Mouse (Mus musculus) ES-E14 (cell line): ENCODE measurements around the gene Hipk2. TPM values are rescaled to one million over a fixed set of nuclear protein-coding genes. Genes with fewer than 3 reads are reported as not detected.

Experiments
- DNase-seq: peaks from one replicate; pipeline ENCODE4 v3.0.0-alpha.2; 2013; ENCODE audit warnings: low read depth, low spot score
- H3K27ac ChIP-seq: 2 replicates; pipeline ENCODE4 v1.5.1; 2012; ENCODE audit warnings: low read depth, mild to moderate bottlenecking, low read length, moderate library complexity, mixed read lengths; ENCODE audit not compliant: poor library complexity, insufficient read depth, severe bottlenecking
- H3K36me3 ChIP-seq: 2 replicates; pipeline ENCODE4 v1.6.1; 2012; ENCODE audit warnings: mild to moderate bottlenecking, low read length, moderate library complexity, mixed read lengths; ENCODE audit not compliant: control insufficient read depth, poor library complexity, insufficient read depth, severe bottlenecking
- H3K4me1 ChIP-seq, 2 experiments: fragments of 150-350 bp in 1 of 2; sonication (generic) in 1 of 2; 2 replicates each; pipeline ENCODE4 v1.6.1; 2012; ENCODE audit warnings: low read length in 2 of 2, mild to moderate bottlenecking in 1 of 2, mixed read lengths in 1 of 2; ENCODE audit not compliant: control insufficient read depth in 2 of 2, insufficient read depth in 2 of 2, poor library complexity in 1 of 2
- H3K4me3 ChIP-seq, 2 experiments: fragments of 150-350 bp in 1 of 2; sonication (generic) in 1 of 2; 2 replicates each; pipeline ENCODE4 v1.5.1; 2012; ENCODE audit warnings: low read length in 2 of 2, low read depth in 1 of 2, mild to moderate bottlenecking in 1 of 2, mixed read lengths in 1 of 2; ENCODE audit not compliant: insufficient read depth in 1 of 2, poor library complexity in 1 of 2, severe bottlenecking in 1 of 2
- H3K9ac ChIP-seq: 2 replicates; pipeline ENCODE4 v1.6.1; 2012; ENCODE audit warnings: low read depth, mild to moderate bottlenecking, low read length, mixed read lengths; ENCODE audit not compliant: poor library complexity, insufficient read depth, severe bottlenecking
- H3K9me3 ChIP-seq: fragments of 150-350 bp; sonication (generic); 2 replicates; pipeline ENCODE4 v1.6.1; 2012; ENCODE audit warnings: low read depth, mild to moderate bottlenecking, low read length; ENCODE audit not compliant: control insufficient read depth, insufficient read depth
- CHD2 ChIP-seq: IDR thresholded peaks from 2 replicates; pipeline ENCODE4 v1.6.1; 2014; ENCODE audit warnings: mild to moderate bottlenecking, low read depth, low read length, inconsistent platforms
- HCFC1 ChIP-seq: IDR thresholded peaks from 2 replicates; pipeline ENCODE4 v1.6.1; 2012; ENCODE audit warnings: low read length, inconsistent platforms, borderline replicate concordance; ENCODE audit not compliant: insufficient read depth
- MAFK ChIP-seq: IDR thresholded peaks from 2 replicates; pipeline ENCODE4 v1.6.1; 2014; ENCODE audit warnings: mild to moderate bottlenecking, low read depth, low read length, inconsistent platforms; ENCODE audit not compliant: insufficient read depth
- ZC3H11A ChIP-seq: IDR thresholded peaks from 2 replicates; pipeline ENCODE4 v1.6.1; 2012; ENCODE audit warnings: low read depth, mild to moderate bottlenecking, inconsistent platforms, low read length, borderline replicate concordance
- ZNF384 ChIP-seq: IDR thresholded peaks from 2 replicates; pipeline ENCODE4 v1.6.1; 2012; ENCODE audit warnings: low read depth, low read length, inconsistent platforms
- in situ Hi-C, 2 experiments: fragments of 600-800 bp; cut with MboI; formaldehyde crosslinking; loops; one replicate each; pipeline ENCODE4 v1.15.1; 2025; ENCODE audit warnings: low sequenced_read_pairs in 2 of 2, inconsistent platforms in 1 of 2; ENCODE audit not compliant: unreplicated experiment in 2 of 2
- total RNA-seq: library from RNA; depleted of rRNA; stranded (reverse); fragments of 300-350 nt; gene quantifications from 2 replicates; pipeline ENCODE4 v1.2.3, GENCODE M21; 2012

The Hipk2 gene
- total RNA-seq, 1 experiment = 7.0 TPM

DNA sequence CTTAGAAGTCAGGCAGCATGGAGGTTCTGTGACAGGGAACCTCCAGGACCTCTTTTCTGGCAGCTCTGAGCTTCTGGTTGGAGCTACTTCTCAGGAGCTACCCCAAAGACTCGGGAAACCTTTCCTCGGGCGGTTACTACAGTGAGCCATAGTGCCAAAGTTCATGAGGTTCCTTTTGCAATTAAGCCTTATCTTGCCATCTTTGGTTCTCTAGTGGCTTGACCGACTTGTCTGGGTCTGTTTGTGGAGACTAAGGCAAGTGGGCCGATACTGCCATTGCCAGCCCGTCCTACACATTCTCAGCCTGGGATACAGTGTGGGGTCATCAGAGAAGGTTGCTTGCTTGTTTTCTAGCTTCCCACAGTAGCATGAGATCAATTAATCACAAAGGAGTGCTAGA lies 183.4 kb downstream of the Hipk2 start:
- H3K4me3 ChIP-seq = no peak overlapping the region
- DNase-seq = no peak
- H3K9ac ChIP-seq = no peak overlapping the region
- no peaks in the 10 kb centered on the region for H3K9me3 ChIP-seq
- H3K4me1 ChIP-seq = no peaks in the 10 kb centered on the region
- in situ Hi-C loops = no loop called here
- H3K27ac ChIP-seq = no peak overlapping the region
- no peak for TF ChIP-seq HCFC1
- TF ChIP-seq ZC3H11A = no peak
- no peak for TF ChIP-seq ZNF384
- TF ChIP-seq CHD2 = no peak
- TF ChIP-seq MAFK = no peak
- H3K36me3 ChIP-seq = no peaks in the 10 kb centered on the region

DNA sequence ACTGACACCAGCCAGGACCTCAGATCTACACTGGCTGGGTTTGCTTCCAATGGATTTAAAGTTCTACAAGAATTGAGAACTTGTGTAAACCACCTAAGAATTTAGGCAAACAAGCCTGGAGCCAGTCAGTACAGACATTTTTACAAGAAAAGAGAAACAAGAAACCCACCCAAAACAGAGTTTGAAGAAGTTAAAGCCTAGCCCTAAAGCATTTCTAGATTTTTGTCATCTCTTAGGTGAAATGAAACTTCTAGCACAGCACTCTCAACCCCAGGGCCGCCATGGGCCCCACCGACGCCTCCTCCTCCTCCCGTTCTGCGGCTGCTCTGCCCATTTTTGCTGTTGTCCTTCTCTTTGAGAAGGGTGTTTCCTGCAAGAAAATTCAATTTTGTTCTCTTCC lies 184.9 kb downstream of the Hipk2 start:
- Histone ChIP-seq H3K36me3 (no peaks in the 10 kb centered on the region), H3K27ac (no peak overlapping the region), H3K4me3 (no peak overlapping the region), H3K9me3 (no peaks in the 10 kb centered on the region), H3K9ac (no peak overlapping the region), H3K4me1 (no peaks in the 10 kb centered on the region)
- TF ChIP-seq ZNF384 (no peak), HCFC1 (no peak), ZC3H11A (no peak), CHD2 (no peak), MAFK (no peak)
- in situ Hi-C loops = no loop called here
- DNase-seq = no peak

DNA sequence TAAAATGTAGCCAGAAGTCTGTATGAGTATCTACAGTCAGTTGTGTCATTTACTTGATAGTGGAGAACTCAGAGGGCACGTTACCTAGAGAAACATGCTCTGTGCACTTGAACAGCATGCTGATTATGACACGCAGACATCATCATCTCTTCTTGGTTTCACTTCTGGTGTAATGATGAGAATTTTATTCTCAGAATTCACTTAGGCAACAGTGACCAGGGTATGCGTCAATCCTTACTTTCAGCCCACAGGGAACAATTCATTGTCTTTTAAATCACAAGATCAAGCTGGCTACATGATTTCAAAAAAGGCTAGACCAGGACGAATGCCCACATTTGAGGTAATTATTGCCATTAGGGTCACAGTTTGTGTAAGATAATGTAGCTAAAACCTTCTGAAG lies 185.3 kb downstream of the Hipk2 start:
- Histone ChIP-seq H3K4me3 (no peak overlapping the region), H3K27ac (no peak overlapping the region), H3K9me3 (no peaks in the 10 kb centered on the region), H3K9ac (no peak overlapping the region), H3K4me1 (no peaks in the 10 kb centered on the region), H3K36me3 (no peaks in the 10 kb centered on the region)
- DNase-seq = no peak
- TF ChIP-seq HCFC1 (no peak), ZNF384 (no peak), CHD2 (no peak), ZC3H11A (no peak), MAFK (no peak)
- in situ Hi-C loops = no loop called here

DNA sequence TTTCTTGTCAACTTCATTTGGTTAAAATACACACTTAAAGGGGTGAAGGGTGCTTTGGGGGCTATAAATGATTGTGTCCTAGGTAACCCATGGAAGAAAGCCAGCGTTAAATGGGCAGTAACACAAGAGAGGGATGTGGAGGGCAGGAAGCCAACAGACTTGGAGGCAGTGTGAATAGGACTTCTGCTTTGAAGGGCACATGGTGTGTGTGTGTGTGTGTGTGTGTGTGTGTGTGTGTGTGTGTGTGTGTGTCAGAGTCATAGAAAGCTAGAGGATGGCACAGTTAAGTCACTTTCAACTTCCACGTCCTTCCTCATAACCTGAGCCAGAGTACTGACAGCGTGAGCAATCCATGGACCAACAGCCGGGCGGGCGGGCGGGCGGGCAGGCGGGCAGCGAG lies 187.1 kb downstream of the Hipk2 start:
- Histone ChIP-seq H3K36me3 (no peaks in the 10 kb centered on the region), H3K9ac (no peak overlapping the region)
- in situ Hi-C loops = no loop called here

DNA sequence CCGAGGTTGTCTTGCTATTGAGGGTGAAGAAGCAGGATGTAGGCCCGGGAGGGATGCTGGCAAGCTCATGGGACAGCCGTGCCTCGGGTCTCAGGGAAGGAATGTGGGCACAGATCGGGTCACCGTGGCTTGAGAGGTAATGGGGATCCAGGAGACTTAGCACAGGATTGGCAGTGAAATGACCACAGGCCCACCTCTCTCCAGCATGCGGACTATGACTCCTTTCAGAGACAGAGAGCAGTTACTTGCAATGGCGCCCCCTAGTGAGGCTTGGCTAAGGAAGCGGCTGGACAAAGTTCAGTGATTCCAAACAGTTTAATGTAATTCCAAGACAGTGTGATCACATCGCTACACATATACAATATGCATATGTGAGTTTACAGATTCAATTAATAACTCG lies 188.7 kb downstream of the Hipk2 start:
- no peaks in the 10 kb centered on the region for H3K36me3 ChIP-seq
- no peak for DNase-seq
- H3K4me3 ChIP-seq = no peak overlapping the region
- TF ChIP-seq ZNF384 = no peak
- TF ChIP-seq CHD2 = no peak
- no peak for TF ChIP-seq ZC3H11A
- TF ChIP-seq MAFK = no peak
- no peak for TF ChIP-seq HCFC1
- in situ Hi-C loops = no loop called here
- no peak overlapping the region for H3K9ac ChIP-seq
- H3K9me3 ChIP-seq = no peaks in the 10 kb centered on the region
- no peaks in the 10 kb centered on the region for H3K4me1 ChIP-seq
- H3K27ac ChIP-seq = no peak overlapping the region

More for the DNA sequence above, 187.1 kb downstream of the Hipk2 start:
- no peak overlapping the region for H3K4me3 ChIP-seq
- H3K27ac ChIP-seq = no peak overlapping the region
- TF ChIP-seq MAFK = no peak
- TF ChIP-seq ZC3H11A = no peak
- TF ChIP-seq ZNF384 = no peak
- TF ChIP-seq CHD2 = no peak
- TF ChIP-seq HCFC1 = no peak
- no peaks in the 10 kb centered on the region for H3K9me3 ChIP-seq
- no peaks in the 10 kb centered on the region for H3K4me1 ChIP-seq
- no peak for DNase-seq
